Mouse (Mus musculus) C2C12 (cell line): ENCODE data around the gene Psmc3ip. TPM values are rescaled to one million over a fixed set of nuclear protein-coding genes. Genes with fewer than 3 reads are reported as not detected.
A peak's percentile ranks its signal among the peaks of the same experiment; 100 is the strongest.

Experiments
- H3K27me3 ChIP-seq: one replicate; pipeline ENCODE4 v1.6.1; 2011; ENCODE audit not compliant: control insufficient read depth, insufficient read depth, insufficient read length
- H3K36me3 ChIP-seq: one replicate; pipeline ENCODE4 v1.6.1; 2011; ENCODE audit not compliant: control insufficient read depth, insufficient read depth
- H3K4me3 ChIP-seq: one replicate; pipeline ENCODE4 v1.5.1; 2011; ENCODE audit warnings: mild to moderate bottlenecking, control low read depth; ENCODE audit not compliant: poor library complexity, insufficient read depth, severe bottlenecking
- H3K79me2 ChIP-seq: one replicate; pipeline ENCODE4 v1.6.1; 2011; ENCODE audit not compliant: control insufficient read depth, insufficient read depth
- H3K79me3 ChIP-seq: one replicate; pipeline ENCODE4 v1.6.1; 2011; ENCODE audit warnings: low read depth, control low read depth
- H3ac ChIP-seq: one replicate; pipeline ENCODE3; 2011; ENCODE audit warnings: low read depth; ENCODE audit not compliant: control insufficient read depth, insufficient read length
- CEBPB ChIP-seq: IDR thresholded peaks from one replicate; pipeline ENCODE4 v1.6.1; 2011; ENCODE audit warnings: low read depth, mild to moderate bottlenecking, control low read depth, moderate library complexity
- CTCF ChIP-seq: IDR thresholded peaks from one replicate; pipeline ENCODE4 v1.5.1; 2011; ENCODE audit not compliant: control insufficient read depth, insufficient read depth, insufficient read length
- FOSL1 ChIP-seq: IDR thresholded peaks from one replicate; pipeline ENCODE4 v1.8.0; 2011; ENCODE audit warnings: mild to moderate bottlenecking, low read length; ENCODE audit not compliant: poor library complexity, insufficient read depth, severe bottlenecking
- MAX ChIP-seq: IDR thresholded peaks from one replicate; pipeline ENCODE4 v1.6.1; 2011; ENCODE audit warnings: mild to moderate bottlenecking, control low read depth
- MYOD1 ChIP-seq: IDR thresholded peaks from one replicate; pipeline ENCODE4 v1.6.1; 2011; ENCODE audit warnings: low read depth; ENCODE audit not compliant: control insufficient read depth, insufficient read length
- MYOG ChIP-seq: IDR thresholded peaks from one replicate; pipeline ENCODE4 v1.6.1; 2011; ENCODE audit not compliant: control insufficient read depth, insufficient read length; ENCODE audit errors: extremely low read depth
- USF1 ChIP-seq: IDR thresholded peaks from one replicate; pipeline ENCODE4 v1.6.1; 2011; ENCODE audit warnings: low read depth, mild to moderate bottlenecking, control low read depth, moderate library complexity
- long read RNA-seq, 2 experiments: library from polyadenylated mRNA; unstranded; transcript quantifications; one replicate each; pipeline ENCODE4 v2.0.0; 2019 to 2020
- polyA plus RNA-seq: library from polyadenylated mRNA; unstranded; fragments of >200 nt; fragmentation: generic; extraction: Trizol; gene quantifications from one replicate; pipeline ENCODE4 v1.2.1, GENCODE M21; 2012; ENCODE audit warnings: missing spikeins

The Psmc3ip gene
- 24.0 TPM for polyA plus RNA-seq
- long read RNA-seq, experiment 1, transcript Psmc3ip-202 (7 exons, 1,030 nt): minor isoform, 5 of 16 reads
- long read RNA-seq, experiment 1, transcript Psmc3ip-201 (8 exons, 1,291 nt): major isoform, 9 of 16 reads
- long read RNA-seq, experiment 1, partial matches to known transcripts: 1 of 16 reads
- long read RNA-seq, experiment 1, other reads (novel, unspliced or antisense): 1 of 16 reads
- long read RNA-seq, experiment 2, transcript Psmc3ip-202 (7 exons, 1,030 nt): major isoform, 6 of 11 reads
- long read RNA-seq, experiment 2, transcript Psmc3ip-201 (8 exons, 1,291 nt): minor isoform, 5 of 11 reads
- long read RNA-seq, experiment 2, partial matches to known transcripts: 0 of 11 reads
- long read RNA-seq, experiment 2, other reads (novel, unspliced or antisense): 0 of 11 reads

DNA sequence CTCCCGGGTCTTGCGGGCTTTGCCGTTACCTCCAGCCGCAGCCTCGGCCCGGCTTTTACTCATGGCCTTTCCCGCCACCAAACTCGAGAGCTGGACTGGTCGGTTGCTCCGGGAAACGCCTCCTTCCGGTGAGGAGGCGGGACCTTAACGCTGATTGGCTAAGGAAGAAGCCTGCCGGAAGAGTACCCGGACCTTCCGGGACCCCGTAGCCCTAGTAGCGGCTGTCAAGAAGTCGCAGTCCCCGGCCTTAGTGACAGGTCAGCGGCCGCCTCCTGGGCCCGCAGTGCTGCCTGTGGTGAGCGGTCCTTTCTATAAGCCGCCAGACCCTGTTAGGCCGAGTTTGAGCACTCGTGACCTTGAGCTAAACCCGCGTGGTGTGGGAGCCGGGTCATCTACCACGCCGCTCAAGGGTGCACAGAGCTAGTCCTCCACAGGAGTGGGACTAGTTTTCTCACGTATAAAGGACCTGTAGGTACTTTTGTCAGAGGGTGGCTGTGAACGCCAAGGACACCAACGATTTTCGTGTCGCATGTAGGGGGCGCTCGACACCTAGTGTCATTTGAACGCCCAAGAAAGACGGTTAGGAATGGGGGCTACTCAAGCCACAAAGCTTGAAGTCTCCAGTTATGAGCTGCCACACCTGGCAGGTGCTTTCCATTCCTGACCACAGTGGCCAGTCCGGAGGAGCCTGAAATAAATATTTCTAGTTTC, at the start of gene Psmc3ip:
TSS of gene Psmc3ip (minus strand) at position 123 of the 711 bp plus-strand sequence.
- peaks cover 79% of the 10 kb centered on the region for H3K36me3 ChIP-seq
- TF ChIP-seq MYOG (no peak), MAX (peak; percentile 93), FOSL1 (no peak), USF1 (no peak), CTCF (peak; percentile 31), CEBPB (no peak), MYOD1 (no peak)
- peak within 1 kb of the TSS; percentile 89 for H3ac ChIP-seq
- H3K79me3 ChIP-seq: peaks cover 5% of the 10 kb centered on the region
- no peaks in the 10 kb centered on the region for H3K27me3 ChIP-seq
- H3K4me3 ChIP-seq: peak within 1 kb of the TSS; percentile 59
- peaks cover 24% of the 10 kb centered on the region for H3K79me2 ChIP-seq

- Histone ChIP-seq H3ac (no peak overlapping the region), H3K27me3 (no peaks in the 10 kb centered on the region), H3K79me2 (no peaks in the 10 kb centered on the region), H3K4me3 (no peak overlapping the region), H3K79me3 (no peaks in the 10 kb centered on the region), H3K36me3 (no peaks in the 10 kb centered on the region)
- TF ChIP-seq USF1: no peak
- TF ChIP-seq CEBPB: no peak
- TF ChIP-seq MAX: no peak
- no peak for TF ChIP-seq MYOG
- no peak for TF ChIP-seq FOSL1
- TF ChIP-seq MYOD1: no peak
- no peak for TF ChIP-seq CTCF
These were observed 48.3 kb upstream of the Psmc3ip start for GRCm38 (mm10) chr11:101143338-101144225.

GRCm38 (mm10) chr11:101142215-101142967, 47.2 kb upstream of the Psmc3ip start:
- Histone ChIP-seq H3K36me3 (no peaks in the 10 kb centered on the region), H3K27me3 (no peaks in the 10 kb centered on the region), H3ac (no peak overlapping the region), H3K79me2 (no peaks in the 10 kb centered on the region), H3K4me3 (no peak overlapping the region), H3K79me3 (no peaks in the 10 kb centered on the region)
- TF ChIP-seq USF1: no peak
- no peak for TF ChIP-seq CEBPB
- no peak for TF ChIP-seq CTCF
- TF ChIP-seq MAX: no peak
- TF ChIP-seq MYOD1: no peak
- TF ChIP-seq FOSL1: no peak
- TF ChIP-seq MYOG: no peak

DNA sequence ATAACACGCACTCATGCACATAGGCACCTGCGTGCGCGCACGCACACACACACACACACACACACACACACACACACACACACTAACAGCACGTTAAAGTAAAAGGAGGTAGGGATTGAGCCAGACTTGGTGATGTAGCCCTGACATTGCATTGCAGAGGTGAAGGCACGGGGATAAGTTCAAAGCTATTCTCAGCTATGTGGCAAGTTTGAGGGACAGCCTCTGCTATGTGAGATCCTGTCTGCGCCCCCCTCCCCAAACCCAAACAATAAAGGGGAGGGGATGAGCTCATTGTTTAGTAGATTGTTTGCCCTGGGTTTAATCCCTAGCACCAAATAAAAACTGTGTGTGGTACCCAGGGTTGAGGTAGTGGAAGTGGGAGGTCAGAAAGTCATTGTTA, 45.9 kb upstream of the Psmc3ip start:
- H3K27me3 ChIP-seq: no peaks in the 10 kb centered on the region

More for the DNA sequence above, 45.9 kb upstream of the Psmc3ip start:
- Histone ChIP-seq H3ac (no peak overlapping the region), H3K79me2 (no peaks in the 10 kb centered on the region), H3K4me3 (no peak overlapping the region), H3K79me3 (no peaks in the 10 kb centered on the region), H3K36me3 (no peaks in the 10 kb centered on the region)
- TF ChIP-seq MYOG: no peak
- no peak for TF ChIP-seq CTCF
- TF ChIP-seq USF1: no peak
- TF ChIP-seq MYOD1: no peak
- TF ChIP-seq CEBPB: no peak
- no peak for TF ChIP-seq FOSL1
- no peak for TF ChIP-seq MAX
